Mouse (Mus musculus): ENCODE measurements around the gene Loxl3.

The Loxl3 gene

GRCm38 (mm10) chr6:83054871-83055431, 21.0 kb downstream of the Loxl3 start, which contains the start of gene Htra2:
Gene Htra2 (minus strand): TSS chr6:83055273.
- DNase-seq, result peak; percentile 74

GRCm38 (mm10) chr6:83057790-83058189, 23.8 kb downstream of the Loxl3 start, which contains the start of gene Dqx1:
Gene Dqx1 (plus strand): TSS chr6:83057844.
- DNase-seq, result no peak

- DNase-seq, result no peak
Measured at GRCm38 (mm10) chr6:83058725-83059124, 24.8 kb downstream of the Loxl3 start.

DNA sequence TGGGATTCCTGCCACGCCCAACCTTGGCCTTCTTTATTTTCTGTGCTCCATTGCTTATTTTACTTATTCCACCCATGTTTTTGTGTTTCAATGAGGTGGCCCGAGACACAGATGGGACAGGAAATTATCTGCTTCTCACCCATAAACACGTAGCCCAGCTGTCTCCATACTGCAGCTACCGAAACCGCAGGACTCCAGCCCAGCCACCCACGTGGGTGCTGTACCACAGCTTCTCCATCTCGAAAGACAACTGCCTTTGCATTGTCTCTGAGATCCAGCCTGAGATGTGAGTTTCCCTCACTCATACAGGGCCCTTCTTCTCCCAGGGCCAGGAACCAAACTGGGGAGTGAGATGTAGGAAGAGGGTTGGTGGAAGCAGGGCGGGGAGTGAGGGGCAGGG, 32.0 kb downstream of the Loxl3 start:
- peak; percentile 51 for DNase-seq

GRCm38 (mm10) chr6:83066441-83066840, 32.5 kb downstream of the Loxl3 start:
- no peak for DNase-seq

DNA sequence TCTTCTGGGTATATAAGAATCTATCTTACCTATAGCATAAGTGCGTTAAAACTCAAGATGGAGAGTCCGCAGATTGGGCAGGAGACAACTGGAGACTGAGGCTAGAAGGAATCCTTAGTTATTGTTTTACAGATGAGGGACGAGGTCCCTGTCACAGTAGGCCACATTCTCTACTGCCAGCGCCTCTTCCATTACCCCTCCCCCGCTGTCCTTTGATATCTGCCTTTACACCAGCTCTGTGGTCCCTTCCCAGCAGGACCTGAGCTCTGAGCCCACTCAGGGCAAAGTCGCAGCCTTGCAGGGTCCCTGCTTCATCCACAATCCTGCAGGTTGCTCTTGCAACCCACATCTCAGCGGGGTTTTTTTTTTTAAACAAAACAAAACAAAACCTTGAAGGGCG, 34.2 kb downstream of the Loxl3 start:
- no peak for DNase-seq

DNA sequence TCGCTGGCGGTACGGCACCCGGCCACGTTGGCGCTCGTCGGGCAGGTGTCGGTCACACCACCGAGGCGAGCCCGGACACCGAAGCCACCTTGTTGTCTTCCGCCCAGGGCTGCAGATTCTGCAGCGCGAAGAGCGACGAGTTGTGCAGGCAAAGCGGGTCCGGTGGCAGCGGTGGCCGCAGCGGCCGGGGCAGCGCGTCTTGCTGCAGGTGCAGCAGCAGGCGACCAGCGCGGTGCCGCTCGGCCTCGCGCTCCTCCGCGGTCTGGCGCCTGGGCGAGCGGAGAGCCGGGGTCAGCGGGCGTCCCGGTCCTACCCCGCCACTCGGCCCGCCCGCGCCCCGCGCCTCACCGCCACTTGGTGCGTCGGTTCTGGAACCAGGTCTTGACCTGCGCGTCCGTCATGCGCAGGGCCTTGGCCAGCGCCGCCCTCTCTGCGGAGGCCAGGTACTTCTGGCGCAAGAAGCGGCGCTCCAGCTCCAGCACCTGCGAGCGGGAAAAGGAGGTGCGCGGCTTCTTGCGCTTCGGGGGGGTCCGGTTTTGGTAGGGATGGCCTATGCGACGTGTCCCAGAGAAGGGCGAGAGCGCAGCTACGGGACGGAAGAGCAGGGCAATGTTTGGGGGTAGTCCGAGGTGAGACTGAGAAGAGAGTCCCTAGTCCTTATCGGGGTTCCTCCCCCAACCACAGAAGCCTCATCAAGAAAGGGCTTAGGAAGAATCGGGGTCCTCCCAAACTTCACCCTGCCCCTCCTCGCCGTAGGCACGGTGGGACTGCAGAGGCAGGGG, 34.9 kb downstream of the Loxl3 start:
- DNase-seq, result no peak

DNA sequence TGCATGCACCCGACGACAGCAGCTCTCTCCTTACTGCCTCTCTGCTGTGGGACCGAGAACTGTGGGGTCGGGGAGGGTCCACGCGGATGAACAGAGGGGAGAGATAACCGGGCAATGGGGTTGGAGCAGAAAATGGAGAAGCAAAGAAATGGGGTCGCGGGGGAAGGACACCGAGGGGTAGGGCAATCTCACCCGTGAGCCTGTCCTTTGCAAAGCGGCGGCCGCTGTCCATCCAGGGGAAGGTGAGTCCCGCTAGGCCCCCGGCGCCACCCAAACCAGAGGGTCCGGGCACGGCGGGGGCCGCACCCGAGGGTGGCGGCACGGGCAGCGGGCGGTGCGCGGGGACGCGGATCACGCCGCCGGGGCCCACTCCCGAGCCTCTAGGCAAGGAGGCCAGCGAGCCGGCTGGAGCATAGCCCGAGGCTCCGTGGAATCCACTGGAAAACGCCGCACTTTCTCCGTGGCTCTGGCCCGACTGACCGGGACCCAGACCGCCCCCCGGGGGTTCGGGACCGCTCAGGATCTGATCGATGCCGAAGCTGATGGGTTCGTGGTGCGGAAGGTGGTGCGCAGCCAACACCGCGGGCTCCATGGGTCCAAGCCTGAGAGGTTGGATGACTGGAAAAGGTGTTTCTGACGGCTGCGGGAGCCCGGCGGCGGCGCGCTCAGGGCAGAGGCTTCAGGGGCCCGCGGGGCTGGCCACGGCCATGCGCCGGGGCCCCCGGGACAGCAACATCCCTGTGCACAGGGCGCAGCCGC, 35.7 kb downstream of the Loxl3 start:
- no peak for DNase-seq

- DNase-seq, result no peak
Measured at GRCm38 (mm10) chr6:83070247-83070310, 36.1 kb downstream of the Loxl3 start, which contains the start of gene Tlx2. Gene Tlx2 (minus strand): TSS chr6:83070293.

- no peak for DNase-seq
Measured at GRCm38 (mm10) chr6:83070311-83071219, 36.6 kb downstream of the Loxl3 start.

GRCm38 (mm10) chr6:83071220-83071619, 37.2 kb downstream of the Loxl3 start:
- no peak for DNase-seq

DNA sequence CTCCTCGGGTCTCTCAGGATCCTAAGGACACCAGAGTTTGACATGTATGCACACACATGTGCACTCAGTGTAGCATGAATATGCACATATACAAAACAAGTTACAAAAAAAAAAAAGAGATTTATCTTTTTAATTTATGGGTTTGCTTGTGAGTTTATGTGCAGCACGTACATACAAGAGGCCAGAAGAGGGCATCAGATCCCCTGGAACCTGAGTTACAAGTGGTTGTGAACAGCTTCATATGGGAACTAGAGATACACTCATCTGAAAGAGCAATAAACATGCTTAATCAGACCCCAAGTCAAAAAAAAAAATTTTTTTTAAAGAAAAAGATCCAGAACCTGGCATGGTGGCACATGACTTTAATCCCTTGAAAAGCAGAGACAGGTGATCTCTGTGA, 41.0 kb downstream of the Loxl3 start:
- DNase-seq, result peak; percentile 63

DNA sequence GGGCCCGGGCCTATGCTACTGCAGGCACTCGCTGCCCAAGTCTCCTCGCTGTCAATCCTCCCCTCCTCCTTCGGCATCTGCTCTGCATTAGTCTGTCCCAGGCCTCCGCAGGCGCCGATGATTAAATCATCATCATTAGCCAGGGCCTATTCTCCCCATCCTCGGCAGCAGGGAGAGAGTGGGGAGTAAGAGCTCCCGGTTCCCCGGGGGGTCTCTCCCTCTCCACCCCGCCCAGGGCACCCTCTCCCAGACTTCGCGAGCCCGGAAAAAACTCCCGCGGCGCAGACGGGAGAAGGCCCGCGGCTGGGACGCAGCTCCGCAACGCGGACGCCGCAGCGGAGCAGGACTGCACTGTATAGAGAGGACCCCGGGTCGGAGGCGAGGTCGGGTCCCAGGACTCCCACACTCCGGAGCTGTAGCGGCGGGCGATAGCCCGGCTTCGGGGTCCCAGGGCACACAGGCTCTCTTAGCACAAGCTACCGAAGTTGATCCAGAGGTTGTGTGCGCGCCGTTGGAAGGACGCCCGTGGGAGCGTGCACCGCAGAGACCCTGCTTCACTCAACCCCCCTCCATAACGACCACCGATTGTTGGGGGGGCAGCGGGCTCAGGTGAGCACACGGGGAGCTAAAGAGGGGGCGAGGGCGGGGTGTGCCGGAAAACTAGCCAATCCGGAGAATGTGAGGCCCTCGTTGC, 43.8 kb downstream of the Loxl3 start, which contains the start of gene Pcgf1:
Gene Pcgf1 (plus strand): TSS at position 240 of the 694 bp plus-strand sequence.
- DNase-seq, result no peak

GRCm38 (mm10) chr6:83078324-83078858, 44.4 kb downstream of the Loxl3 start:
- DNase-seq, result peak; percentile 100

- DNase-seq, result no peak
Measured at GRCm38 (mm10) chr6:83080210-83080609, 46.2 kb downstream of the Loxl3 start.

DNA sequence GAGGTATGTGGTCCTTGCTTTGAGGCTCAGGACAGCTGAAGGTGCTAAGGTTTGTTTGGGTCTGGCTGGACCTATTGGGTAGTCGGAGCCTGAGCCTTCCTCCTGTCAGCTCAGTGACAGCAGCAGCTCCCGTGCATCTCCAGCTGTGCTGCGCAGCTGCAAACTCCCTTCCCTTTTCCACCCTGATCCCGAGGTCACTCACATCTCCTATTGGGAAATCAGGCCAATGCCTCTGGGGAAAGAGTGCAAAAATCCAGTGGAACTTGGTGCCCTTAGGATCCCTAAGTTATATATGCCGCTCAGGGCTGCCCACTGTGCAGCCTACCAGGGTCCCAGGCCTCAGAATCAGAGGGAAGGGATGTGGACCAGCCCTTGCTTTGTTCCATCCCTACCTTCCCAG, 49.5 kb downstream of the Loxl3 start:
- no peak for DNase-seq

DNA sequence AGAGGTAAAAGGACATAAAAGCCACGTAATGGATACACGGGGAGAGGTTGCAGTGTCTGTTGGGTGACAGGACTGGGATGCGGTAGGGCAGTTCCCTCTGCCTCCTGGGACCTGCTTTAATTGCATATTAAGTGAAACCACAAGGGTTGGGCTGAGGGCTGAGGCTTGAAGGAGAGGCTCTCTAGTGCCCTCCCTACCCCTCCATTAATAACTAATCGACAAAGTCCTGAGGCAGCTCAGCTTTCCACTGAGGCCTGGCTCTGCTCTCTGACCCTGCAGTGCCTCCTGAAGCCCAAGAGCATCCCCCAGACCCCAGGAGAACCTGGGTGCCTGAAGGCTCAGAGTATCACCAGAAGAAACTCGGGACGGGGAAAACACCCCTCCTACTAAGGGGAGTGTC, 50.5 kb downstream of the Loxl3 start:
- DNase-seq, result no peak

DNA sequence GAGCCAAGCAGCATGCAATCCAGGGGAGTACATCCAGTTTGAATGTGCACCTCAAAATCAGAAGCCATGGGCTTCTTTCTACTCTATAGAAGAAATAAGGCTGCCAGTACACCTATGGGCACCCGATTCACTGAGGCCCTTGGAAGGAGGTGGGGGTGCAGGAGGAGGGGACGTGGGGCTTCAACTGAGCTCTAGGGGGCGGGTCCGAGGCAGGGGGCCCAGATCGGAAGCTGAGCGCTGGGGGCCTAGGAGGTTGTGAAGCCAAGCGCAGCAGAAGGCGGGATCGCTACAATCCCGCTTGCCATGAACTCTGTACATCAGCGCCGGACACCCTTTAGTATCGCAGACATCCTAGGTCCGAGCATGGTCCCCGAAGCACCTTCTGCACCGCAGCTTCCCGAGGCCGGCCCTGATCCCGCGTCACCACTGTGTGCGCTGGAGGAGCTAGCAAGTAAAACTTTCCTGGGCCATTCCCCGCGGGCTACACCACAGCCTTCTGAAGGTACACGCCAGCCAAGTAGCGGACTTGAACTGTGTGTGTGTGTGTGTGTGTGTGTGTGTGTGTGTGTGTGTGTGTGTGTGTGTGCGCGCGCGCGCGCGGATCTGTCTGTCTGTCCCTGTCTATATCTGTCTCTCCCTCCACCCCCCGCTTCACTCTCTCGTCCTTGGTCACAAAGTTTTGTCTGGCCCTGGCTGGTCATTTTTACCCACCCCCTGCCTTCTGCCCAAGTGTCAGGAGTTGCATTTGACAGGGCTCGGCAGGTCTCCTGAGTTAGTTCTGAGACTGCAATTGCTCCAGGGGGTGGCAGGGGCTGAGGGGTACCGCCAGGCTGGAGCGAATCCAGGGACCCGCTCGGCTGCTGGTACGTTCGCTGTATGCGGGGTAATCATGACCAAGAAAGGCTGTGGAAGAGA, 52.4 kb downstream of the Loxl3 start, which contains the start of gene Lbx2:
Gene Lbx2 (plus strand): TSS at position 247 of the 915 bp plus-strand sequence.
- peak; percentile 54 for DNase-seq

GRCm38 (mm10) chr6:83087205-83087925, 53.4 kb downstream of the Loxl3 start:
- DNase-seq, result no peak

DNA sequence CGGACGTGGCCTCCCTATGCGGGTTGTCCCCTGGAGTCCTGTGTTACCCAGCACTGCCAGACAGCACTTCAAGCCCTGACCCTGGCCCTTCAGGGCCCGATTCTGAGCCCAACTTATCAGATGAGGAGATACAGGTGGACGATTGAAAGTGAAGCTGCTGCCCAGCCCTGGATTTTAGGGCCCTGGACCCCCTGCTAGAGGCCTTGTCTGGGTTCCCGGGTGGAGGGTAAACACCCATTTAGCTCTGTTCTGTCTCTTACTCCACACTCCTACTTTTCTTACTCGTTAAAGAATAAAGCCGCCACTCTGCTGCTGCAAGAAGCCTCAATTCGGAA, 53.9 kb downstream of the Loxl3 start:
- no peak for DNase-seq

Measured in thymus, postnatal 14 days (tissue).